Mouse (Mus musculus): Measurements from ENCODE around the gene Apol6. TPM values are rescaled to one million over a fixed set of nuclear protein-coding genes. Genes with fewer than 3 reads are reported as not detected.

The Apol6 gene
- polyA plus RNA-seq, 1 experiment from 2014 or later, result 0.07 TPM

DNA sequence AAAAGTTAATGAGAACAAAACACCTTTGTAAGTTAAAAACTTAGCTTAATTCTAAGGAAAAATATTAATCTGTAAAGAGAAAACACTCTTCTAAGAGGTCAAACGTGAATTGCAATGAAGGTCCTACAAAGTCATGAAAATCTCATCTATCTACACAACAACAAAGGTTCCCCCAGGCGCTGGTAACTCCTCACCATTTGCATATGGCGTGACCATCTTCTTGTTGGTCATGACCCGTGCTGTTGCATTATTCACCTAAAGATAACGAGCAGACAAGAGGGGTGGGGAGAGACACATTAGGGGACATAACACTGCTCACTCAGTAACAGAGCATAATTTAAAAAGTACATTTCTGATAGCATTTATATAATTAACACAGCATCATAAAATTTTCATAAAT, 58.2 kb downstream of the Apol6 start:
- Histone ChIP-seq H3K27me3 (replicated peaks; ENCODE audit: low read depth, poor library complexity, severe bottlenecking) (no peaks in the 10 kb centered on the region), H3K36me3 (replicated peaks) (peaks cover 68% of the 10 kb centered on the region), H3K27ac (replicated peaks) (no peak overlapping the region), H3K9me3 (no peaks in the 10 kb centered on the region), H3K4me1 (peaks cover 18% of the 10 kb centered on the region), H3K4me3 (no peak overlapping the region)
- WGBS, result 84% methylated on average over 5 of the region's 5 CpGs
- no peak for DNase-seq (ENCODE audit: low spot score)

DNA sequence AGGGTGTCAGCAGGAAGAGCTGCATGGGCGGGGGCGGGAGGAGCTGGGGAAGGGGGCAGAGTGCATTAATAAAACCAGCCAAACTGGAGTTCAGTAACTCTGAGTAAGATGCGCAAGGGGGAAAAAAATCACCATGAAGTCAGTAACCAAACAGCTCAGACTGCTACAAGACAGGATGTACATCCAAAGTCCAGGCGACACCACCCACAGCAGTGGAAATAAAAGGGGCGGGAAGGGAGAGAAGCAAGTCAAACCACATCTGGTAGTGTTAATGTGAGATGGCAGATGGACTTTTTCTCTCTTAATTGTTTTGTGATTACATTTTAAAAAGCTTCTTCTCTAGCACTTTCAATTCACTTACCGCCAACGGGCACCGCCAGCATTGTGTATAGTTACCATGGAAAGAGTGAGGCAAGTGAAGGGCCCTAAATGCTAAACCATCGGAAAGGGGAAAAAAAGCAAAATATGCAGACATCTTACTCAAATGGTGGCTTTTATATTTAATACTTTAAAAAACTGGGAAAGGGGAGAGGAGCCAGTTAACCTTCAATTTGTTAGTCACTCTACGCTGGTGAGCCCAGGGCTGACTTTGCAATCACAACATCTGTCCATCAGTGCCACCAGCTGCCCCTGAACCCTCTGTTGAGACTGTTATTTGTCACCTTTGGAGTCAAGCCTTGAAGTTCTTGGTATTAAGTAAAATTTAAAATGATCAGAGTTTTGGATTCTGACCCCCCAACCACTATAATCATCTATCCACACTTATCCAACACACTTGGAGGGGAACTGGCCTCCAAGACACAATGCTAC, 60.0 kb downstream of the Apol6 start:
- Histone ChIP-seq H3K9me3 (no peaks in the 10 kb centered on the region), H3K4me3 (no peak overlapping the region), H3K4me1 (peaks cover 10% of the 10 kb centered on the region), H3K27ac (replicated peaks) (peak overlapping the region; percentile 35; the same call in 1 of the 2 replicates), H3K36me3 (replicated peaks) (peaks cover 62% of the 10 kb centered on the region), H3K27me3 (replicated peaks; ENCODE audit: low read depth, poor library complexity, severe bottlenecking) (no peaks in the 10 kb centered on the region)
- no peak for DNase-seq (ENCODE audit: low spot score)
- 81% methylated on average over 10 of the region's 10 CpGs for WGBS

GRCm38 (mm10) chr15:77105273-77105672, 60.7 kb downstream of the Apol6 start:
- H3K4me1 ChIP-seq, result peaks cover 5% of the 10 kb centered on the region; the same call in 1 of the 2 replicates
- WGBS, result 90% methylated on average over 10 of the region's 10 CpGs
- H3K36me3 ChIP-seq (replicated peaks), result peaks cover 59% of the 10 kb centered on the region
- H3K4me3 ChIP-seq, result no peak overlapping the region
- H3K9me3 ChIP-seq, result no peaks in the 10 kb centered on the region
- H3K27me3 ChIP-seq (replicated peaks; ENCODE audit: low read depth, poor library complexity, severe bottlenecking), result no peaks in the 10 kb centered on the region
- DNase-seq (ENCODE audit: low spot score), result no peak
- no peak overlapping the region for H3K27ac ChIP-seq (replicated peaks)

Other genes with a start within 250 kb of the Apol6 start
- gene Zfp251, start 173.3 kb upstream of the Apol6 start, polyA plus RNA-seq (2016; fragmentation: Nextera tagmentation; extraction: Ambion mirVana), result 25.2 and 27.8 TPM in 2 replicates
- gene Zfp7, start 165.5 kb upstream of the Apol6 start, polyA plus RNA-seq (2016; fragmentation: Nextera tagmentation; extraction: Ambion mirVana), result 13.4 and 13.6 TPM in 2 replicates
- gene Gm49527, start 165.4 kb upstream of the Apol6 start, polyA plus RNA-seq (2016; fragmentation: Nextera tagmentation; extraction: Ambion mirVana), result 0.29 and 0.34 TPM in 2 replicates
- 33.4 and 38.7 TPM in 2 replicates for gene Zfp647, start 119.3 kb upstream of the Apol6 start, polyA plus RNA-seq (2016; fragmentation: Nextera tagmentation; extraction: Ambion mirVana)
- 84.4 and 85.5 TPM in 2 replicates for gene 1110038F14Rik, start 96.2 kb upstream of the Apol6 start, polyA plus RNA-seq (2016; fragmentation: Nextera tagmentation; extraction: Ambion mirVana)
- gene Mb, start 5.9 kb downstream of the Apol6 start, polyA plus RNA-seq (2016; fragmentation: Nextera tagmentation; extraction: Ambion mirVana), result 0.72 and 0.86 TPM in 2 replicates